Mouse (Mus musculus) adrenal gland, postnatal 0 days (tissue): ENCODE measurements around the gene Wdr18. TPM values are rescaled to one million over a fixed set of nuclear protein-coding genes. Genes with fewer than 3 reads are reported as not detected.

ENCODE experiments used
- polyA plus RNA-seq: library from polyadenylated mRNA; unstranded; fragments of >200 nt; fragmentation: Nextera tagmentation; extraction: Ambion mirVana; gene quantifications from 2 replicates; pipeline ENCODE4 v1.2.1, GENCODE M21; 2015

The Wdr18 gene
- 53.4 and 76.1 TPM in 2 replicates for polyA plus RNA-seq

DNA sequence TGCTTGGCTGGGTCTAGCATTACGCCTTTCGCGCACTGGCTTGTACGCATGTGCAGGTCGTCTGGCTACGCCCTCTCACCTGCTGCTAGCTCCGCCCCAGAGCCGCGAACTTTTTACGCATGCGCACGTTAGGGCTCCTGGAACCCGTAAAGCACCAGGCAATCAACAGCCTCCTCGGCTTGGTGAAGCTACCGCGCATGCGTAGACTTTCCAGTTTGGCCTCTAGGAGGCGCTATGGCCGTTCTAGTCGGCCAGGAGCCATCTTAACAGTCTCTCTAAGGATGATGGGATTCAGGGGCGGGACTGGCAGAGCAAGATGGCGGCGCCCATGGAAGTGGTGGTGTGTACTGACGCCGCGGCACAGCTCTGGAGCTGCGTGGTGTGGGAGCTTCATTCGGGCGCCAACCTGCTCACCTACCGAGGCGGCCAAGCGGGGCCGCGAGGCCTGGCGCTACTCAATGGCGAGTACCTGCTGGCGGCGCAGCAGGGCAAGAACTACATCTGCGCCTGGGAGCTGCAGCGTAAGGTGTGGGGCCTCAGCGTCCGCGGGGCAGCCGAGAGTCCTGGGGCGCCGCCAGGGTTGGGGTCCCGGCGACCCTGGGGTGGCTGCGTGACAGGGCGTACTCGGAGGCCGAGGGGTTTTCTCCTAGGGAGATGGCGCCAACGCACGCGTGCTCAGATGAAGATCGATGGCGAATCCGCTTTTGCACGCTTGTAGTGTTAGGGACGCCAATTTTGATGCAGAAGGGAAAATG is at the start of gene Wdr18:
Gene Wdr18 (plus strand): TSS at position 306 of the 755 bp plus-strand sequence.

DNA sequence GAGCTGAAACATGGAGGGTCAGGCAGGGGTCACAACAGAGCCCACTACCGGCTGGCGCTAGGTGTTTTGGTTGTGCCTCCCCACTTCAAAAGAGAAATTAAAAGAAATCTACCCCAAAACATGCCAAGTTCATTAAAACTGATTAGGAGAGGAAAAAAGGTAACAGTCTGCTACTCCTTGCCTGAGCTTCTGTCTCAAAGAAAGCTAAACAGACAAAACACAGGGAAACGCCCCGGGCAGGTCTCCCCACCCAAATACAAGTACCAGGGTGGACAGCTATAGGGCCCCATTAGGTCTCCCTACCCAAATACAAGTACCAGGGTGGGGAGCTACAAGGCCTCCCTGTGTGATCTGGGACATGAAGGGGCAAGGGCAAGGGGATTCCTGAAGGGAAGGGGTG is 49.4 kb upstream of the Wdr18 start, which contains the start of gene Gm26602:
Gene Gm26602 (plus strand): TSS at position 301 of the 400 bp plus-strand sequence.

DNA sequence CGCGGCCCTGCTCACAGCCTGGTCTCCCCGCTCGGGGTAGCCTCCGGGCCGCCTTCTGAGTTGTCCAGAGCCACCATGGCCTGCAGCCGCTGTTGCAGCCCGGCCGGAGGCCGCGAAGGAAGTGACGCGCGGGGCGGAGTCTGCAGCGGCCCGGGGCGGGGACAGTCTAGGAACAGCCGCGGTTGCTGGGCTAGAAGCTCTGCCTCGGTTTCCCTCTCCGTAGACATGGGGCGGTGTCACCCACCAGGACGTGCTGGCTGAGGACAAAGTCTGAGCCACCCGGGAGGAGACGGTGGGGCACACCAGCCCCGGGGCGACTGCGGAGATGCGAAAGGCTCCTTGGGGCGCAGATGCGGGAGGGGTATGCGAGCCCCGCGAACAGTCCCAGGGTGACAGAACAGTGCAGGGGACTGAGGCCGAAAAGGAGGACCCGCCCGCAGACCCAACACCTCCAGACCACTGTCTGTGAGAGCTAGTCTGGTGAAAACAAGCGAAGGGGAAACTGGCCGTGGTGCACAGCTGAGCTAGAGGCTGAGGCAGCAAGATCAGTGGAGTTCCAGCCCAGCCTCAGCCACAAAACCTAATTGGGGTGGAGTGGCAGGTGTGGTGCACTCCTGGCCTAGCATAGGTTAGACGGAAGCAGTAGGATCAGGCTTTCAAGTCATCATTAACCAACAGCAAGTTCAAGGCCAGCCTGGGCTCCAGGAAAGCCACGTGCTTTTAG is 43.0 kb upstream of the Wdr18 start, which contains the start of gene Kiss1r:
Gene Kiss1r (plus strand): TSS at position 164 of the 724 bp plus-strand sequence.

DNA sequence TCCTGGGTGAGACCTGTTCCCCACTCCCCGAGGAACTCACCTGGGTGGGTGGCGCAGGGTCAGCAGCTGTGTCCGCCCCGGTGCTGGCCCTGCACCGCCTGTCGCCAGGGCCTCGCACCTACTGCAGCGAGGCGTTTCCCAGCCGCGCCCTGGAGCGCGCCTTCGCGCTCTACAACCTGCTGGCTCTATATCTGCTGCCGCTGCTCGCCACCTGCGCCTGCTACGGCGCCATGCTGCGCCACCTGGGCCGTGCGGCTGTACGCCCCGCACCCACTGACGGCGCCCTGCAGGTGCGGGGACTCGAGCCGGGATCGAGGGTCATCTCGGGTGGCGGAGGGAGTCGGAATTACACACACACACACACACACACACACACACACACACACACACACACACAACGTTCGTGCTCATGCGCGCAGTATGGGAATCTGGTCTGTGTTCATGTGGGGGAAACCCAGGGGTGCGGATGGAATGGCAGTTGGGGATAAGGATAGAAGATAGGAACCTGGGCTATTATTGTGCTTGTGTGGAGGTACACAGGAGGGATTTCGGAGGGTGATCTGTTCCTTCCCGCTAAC is 38.9 kb upstream of the Wdr18 start, which contains the start of gene R3hdm4:
Gene R3hdm4 (minus strand): TSS at position 251 of the 578 bp plus-strand sequence.

DNA sequence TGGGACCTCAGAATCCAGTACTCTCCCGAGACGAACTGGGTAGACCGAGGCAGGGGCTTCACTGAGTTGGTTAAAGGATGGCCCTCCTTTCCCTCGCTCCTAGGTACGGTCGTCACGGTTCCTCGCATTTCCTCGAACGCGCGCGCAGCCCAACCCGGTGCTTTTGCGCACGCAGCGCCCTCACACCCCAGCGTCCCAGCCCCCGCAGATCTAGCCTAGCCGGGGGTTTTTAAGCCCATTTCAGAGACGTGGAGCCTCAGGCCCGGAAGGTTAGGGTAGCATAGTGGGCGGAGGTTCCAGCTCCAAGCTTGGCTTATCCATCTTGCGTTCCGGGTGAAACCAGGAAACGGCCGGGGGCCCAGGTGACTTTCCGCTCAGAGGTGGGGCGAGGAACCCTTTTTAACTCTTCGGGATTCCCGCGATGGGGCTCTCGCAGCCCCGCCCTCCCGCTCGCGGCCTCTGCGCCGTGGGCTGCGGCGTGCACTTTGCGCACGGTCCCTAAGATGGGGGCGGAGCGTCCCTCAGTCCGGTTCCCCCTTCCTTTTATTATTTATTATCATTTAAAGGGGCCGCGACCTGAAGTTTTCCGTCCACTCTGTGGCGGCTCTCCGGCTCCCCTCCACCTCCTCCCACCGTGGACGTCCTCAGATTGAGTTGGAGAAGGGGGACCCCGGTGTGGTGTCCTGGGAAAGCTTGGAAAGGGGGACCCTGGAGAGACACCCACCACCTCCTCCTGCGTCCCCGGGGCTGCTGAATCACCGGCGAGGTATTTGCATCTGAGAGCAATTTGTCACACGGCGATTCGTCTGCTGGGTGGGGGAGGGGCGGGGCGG is 33.2 kb upstream of the Wdr18 start, which contains the start of gene Arid3a:
Gene Arid3a (plus strand): TSS at position 553 of the 833 bp plus-strand sequence.

DNA sequence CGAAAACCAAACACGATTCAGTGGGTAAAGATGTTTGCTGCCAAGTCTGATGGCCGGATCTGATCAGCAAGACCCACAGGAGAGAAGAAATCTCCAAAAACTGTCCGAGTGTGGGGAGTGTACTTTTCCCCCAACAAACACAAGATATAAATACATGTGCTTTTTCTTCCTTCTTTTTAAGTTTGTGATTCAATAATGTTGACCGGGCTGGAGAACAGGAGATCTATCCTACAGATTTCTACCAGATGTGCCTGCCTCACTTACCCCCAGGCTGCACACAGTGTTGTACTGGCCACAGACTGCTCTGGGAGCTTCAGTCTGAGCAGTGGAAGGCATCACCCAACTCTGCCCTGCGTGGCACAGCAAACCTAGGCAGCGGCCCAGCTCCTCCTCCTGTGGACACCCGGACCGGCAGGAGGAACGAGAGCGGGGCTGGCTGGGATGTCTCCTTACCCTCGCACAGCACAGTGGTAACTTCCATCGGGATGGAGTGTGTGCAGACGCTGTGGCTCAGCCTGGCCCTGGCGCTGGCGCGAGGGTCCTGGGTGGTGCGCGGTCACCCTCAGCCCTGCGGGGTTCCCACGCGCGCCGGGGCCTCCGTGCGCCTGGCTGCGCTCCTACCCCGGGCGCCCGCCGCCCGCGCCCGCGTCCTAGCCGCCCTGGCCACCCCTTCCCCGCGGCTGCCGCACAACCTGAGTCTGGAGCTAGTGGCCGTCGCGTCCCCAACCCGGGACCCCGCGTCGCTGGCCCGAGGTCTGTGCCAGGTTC is 10.6 kb downstream of the Wdr18 start, which contains the start of gene Grin3b:
Gene Grin3b (plus strand): TSS at position 301 of the 768 bp plus-strand sequence.

DNA sequence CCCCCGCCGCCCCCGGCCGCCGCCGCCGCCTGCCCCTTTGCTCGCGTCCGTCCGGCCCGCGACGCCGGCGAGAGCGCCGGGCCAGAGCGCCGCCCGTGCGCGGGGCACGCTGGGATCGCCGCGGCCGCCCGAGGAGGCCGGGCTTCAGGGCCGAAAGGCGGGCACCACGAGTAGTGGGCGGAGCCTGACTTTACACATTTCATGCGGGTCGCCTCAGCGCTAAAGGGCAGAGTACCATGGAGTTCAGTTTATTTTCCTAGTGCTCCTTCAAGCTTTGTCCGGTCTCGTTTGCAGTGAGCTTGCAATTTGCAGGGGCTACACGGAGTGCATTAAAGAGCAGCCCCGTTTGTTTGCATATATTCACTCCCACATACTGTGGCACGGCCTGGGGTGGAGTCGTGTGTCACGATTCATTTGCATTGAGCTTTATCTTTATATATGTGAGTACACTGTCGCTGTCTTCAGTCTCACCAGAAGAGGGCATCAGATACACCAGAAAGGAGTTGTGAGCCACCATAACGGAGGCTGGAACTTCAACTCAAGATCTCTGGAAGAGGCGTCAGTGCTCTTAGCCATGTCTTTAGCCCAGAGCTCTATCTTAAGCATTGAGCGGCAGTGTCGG is 24.4 kb downstream of the Wdr18 start, which contains the start of gene Tmem259:
Gene Tmem259 (minus strand): TSS at position 136 of the 622 bp plus-strand sequence.

DNA sequence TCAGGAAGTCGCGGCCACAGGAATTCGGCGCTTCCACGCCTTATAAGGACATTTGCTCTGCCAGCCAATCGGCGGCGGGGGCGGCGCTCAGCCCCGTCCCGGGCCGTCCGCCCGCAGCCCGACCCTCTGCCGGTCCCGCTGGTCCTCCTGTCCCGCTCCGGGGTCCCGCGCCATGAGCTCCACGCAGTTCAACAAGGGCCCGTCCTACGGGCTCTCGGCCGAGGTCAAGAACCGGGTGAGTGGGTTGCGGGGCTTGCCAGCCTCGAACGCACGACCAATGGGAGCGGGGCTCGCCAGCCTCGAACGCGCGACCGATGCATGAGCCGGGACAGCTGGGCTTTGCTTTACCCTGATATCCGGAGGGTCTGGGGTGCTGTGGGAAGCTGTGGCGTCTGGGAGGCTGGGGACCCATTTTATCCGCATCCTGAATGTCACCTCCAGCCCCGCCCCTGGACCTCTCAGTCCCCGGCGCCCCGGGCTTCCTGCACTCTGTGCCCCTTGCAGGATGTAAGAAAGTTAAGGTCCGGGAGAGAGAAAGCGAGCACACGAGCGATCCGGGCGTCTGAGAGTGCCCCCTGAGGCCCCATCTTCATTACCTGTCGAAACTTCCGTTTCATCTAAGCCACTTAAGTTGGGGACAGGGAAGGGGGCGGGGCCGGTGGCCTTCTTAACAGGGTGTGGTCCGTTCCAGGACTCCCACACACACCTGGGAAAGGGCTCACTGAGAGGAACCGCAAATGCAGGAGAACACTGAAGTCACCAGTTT is 28.7 kb downstream of the Wdr18 start, which contains the start of gene Cnn2:
Gene Cnn2 (plus strand): TSS at position 79 of the 766 bp plus-strand sequence.

DNA sequence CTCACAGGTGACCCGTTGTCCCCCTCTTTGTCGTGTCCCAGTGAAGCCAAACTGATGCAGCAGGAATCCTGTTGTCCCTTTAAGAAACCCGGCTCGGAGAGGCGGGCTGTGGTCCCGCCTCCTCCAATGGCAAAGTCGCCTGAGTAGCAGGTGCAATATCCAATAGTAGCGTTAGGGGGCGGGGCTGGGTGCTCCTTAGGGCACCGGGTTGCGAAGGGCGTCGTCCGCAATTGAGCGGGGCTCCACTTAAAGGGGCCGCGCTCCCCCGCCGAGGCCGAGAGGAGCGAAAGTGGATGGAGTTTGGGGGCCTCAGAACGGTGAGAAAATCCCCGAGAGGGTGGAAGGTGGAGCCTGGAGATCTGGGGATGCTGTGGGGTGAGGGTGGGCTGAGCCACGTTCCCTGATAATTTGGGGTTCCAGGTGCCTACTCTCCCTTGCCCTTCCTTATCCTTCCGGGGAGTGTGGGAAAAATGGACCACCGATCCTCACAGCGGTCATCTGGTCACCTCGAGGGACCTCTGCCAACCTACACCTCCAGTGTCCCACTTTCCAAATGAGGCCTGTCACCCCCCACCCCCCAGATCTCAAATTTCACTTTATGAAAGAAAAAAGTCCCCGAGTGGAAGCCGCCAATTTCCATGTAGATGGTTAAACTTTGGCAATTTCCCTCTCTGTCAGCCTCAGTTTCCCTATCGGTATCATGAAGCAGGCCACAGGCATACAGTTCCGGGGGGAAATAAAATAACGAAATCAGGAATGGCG is 36.5 kb downstream of the Wdr18 start, which contains the start of gene Abca7:
Gene Abca7 (plus strand): TSS at position 223 of the 762 bp plus-strand sequence.

DNA sequence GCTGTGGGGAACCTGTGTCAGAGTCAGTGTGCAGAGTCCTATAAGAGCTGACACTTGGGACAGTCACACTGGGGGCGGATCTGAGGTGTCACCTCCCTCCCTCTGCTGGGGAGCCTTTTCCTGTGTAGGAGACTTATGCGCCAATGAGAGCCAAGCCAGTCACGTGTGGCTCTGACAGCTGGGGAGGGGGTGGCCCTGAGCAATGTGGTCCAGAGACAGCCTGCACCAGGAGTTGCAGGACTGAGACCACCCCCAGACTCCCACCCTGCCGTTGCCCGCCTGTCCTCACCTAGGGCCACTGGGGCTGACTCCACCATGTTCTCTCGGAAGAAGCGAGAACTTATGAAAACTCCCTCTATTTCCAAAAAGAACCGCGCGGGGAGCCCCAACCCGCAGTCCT is 56.6 kb downstream of the Wdr18 start, which contains the start of gene Arhgap45:
Gene Arhgap45 (plus strand): TSS at position 143 of the 400 bp plus-strand sequence.

Other genes with a start within 250 kb of the Wdr18 start
- 1.6 TPM in 2 replicates for gene Hcn2, start 243.5 kb upstream of the Wdr18 start, polyA plus RNA-seq
- 16.6 and 29.3 TPM in 2 replicates for gene Polrmt, start 213.6 kb upstream of the Wdr18 start, polyA plus RNA-seq
- 0.15 TPM in 1 of 2 replicates, not detected in the other for gene Fgf22, start 205.1 kb upstream of the Wdr18 start, polyA plus RNA-seq
- gene Rnf126, start 193.2 kb upstream of the Wdr18 start, polyA plus RNA-seq = 50.8 and 66.1 TPM in 2 replicates
- gene Fstl3, start 182.9 kb upstream of the Wdr18 start, polyA plus RNA-seq = 10.9 and 12.6 TPM in 2 replicates
- 0.13 and 0.46 TPM in 2 replicates for gene Prss57, start 169.2 kb upstream of the Wdr18 start, polyA plus RNA-seq
- 72.1 and 96.9 TPM in 2 replicates for gene Palm, start 166.6 kb upstream of the Wdr18 start, polyA plus RNA-seq
- 1.1 TPM in 2 replicates for gene Misp, start 139.2 kb upstream of the Wdr18 start, polyA plus RNA-seq
- gene Ptbp1, start 105.7 kb upstream of the Wdr18 start, polyA plus RNA-seq = 85.9 and 118 TPM in 2 replicates
- gene Prtn3, start 85.7 kb upstream of the Wdr18 start, polyA plus RNA-seq = 8.3 and 10.4 TPM in 2 replicates
- gene Plppr3, start 85.5 kb upstream of the Wdr18 start, polyA plus RNA-seq = 21.3 and 54.6 TPM in 2 replicates
- 8.1 and 10.4 TPM in 2 replicates for gene Elane, start 73.9 kb upstream of the Wdr18 start, polyA plus RNA-seq
- gene Cfd, start 69.3 kb upstream of the Wdr18 start, polyA plus RNA-seq = 0.96 and 5.3 TPM in 2 replicates
- gene Med16, start 51.2 kb upstream of the Wdr18 start, polyA plus RNA-seq = 28.5 and 37.7 TPM in 2 replicates
- gene Gm26602, start 49.3 kb upstream of the Wdr18 start, polyA plus RNA-seq = 8.4 and 15.7 TPM in 2 replicates
- 0.77 and 1.0 TPM in 2 replicates for gene Kiss1r, start 43.2 kb upstream of the Wdr18 start, polyA plus RNA-seq
- gene R3hdm4, start 38.9 kb upstream of the Wdr18 start, polyA plus RNA-seq = 81.3 and 98.1 TPM in 2 replicates
- 1.7 and 2.8 TPM in 2 replicates for gene Arid3a, start 33.1 kb upstream of the Wdr18 start, polyA plus RNA-seq
- gene Grin3b, start 10.6 kb downstream of the Wdr18 start, polyA plus RNA-seq = 0.11 and 0.16 TPM in 2 replicates
- gene Tmem259, start 24.2 kb downstream of the Wdr18 start, polyA plus RNA-seq = 19.3 and 25.0 TPM in 2 replicates
- 57.9 and 65.3 TPM in 2 replicates for gene Cnn2, start 28.4 kb downstream of the Wdr18 start, polyA plus RNA-seq
- gene Abca7, start 36.3 kb downstream of the Wdr18 start, polyA plus RNA-seq = 5.5 and 5.7 TPM in 2 replicates
- gene Arhgap45, start 56.5 kb downstream of the Wdr18 start, polyA plus RNA-seq = 4.9 and 6.0 TPM in 2 replicates
- 156 and 175 TPM in 2 replicates for gene Polr2e, start 79.6 kb downstream of the Wdr18 start, polyA plus RNA-seq
- gene Gpx4, start 87.0 kb downstream of the Wdr18 start, polyA plus RNA-seq = 1,645 and 2,206 TPM in 2 replicates
- gene Sbno2, start 145.4 kb downstream of the Wdr18 start, polyA plus RNA-seq = 7.0 and 17.7 TPM in 2 replicates
- 10.7 and 13.5 TPM in 2 replicates for gene Stk11, start 155.7 kb downstream of the Wdr18 start, polyA plus RNA-seq
- 381 and 502 TPM in 2 replicates for gene Atp5d, start 178.5 kb downstream of the Wdr18 start, polyA plus RNA-seq
- 9.5 and 12.7 TPM in 2 replicates for gene Cbarp, start 180.7 kb downstream of the Wdr18 start, polyA plus RNA-seq
- gene Midn, start 188.1 kb downstream of the Wdr18 start, polyA plus RNA-seq = 9.1 and 14.6 TPM in 2 replicates
- gene Cirbp, start 205.8 kb downstream of the Wdr18 start, polyA plus RNA-seq = 298 and 357 TPM in 2 replicates
- 23.0 and 26.5 TPM in 2 replicates for gene 1600002K03Rik, start 212.8 kb downstream of the Wdr18 start, polyA plus RNA-seq
- gene Efna2, start 219.3 kb downstream of the Wdr18 start, polyA plus RNA-seq = 13.9 and 14.2 TPM in 2 replicates